Mouse (Mus musculus): Measurements from ENCODE around the gene Rps21.

DNA sequence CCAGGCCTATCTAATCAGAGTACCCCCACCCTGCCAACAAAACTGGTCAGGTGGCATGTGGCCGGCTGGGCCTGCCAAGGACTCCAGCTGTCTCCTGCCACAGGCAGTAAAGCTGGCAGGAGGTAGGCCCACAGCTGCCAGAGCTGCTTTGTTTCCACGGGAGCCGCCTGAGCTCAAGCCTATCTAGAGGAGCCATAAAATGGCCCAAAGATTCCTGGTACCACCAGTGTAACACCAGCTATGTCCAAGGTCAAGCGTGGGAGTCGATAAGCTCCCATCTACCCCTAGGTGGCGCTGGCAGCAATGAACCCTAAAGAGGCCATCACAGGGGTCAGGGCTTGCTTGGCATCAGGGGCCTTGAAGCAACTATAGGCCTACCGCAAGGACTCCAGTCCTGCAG, 49.3 kb upstream of the Rps21 start:
- peak; percentile 34; the same call in 1 of the 2 replicates for TF ChIP-seq CTCF (IDR thresholded peaks at IDR 0.05; ENCODE audit: extremely low read depth, insufficient read depth, low read length)
- no peak for TF ChIP-seq POLR2A (IDR thresholded peaks at IDR 0.05; ENCODE audit: extremely low read depth, insufficient read depth, low read length)
